Mouse (Mus musculus) heart, embryonic 11.5 days (tissue): ENCODE measurements at regions not wholly inside any gene's neighbourhood (a gene's known extent, or its start where the extent isn't known, plus 50 kb on each side); places are given as distances from the start of the nearest gene placed in this dataset.

Experiments used
- ATAC-seq: fragments of 200-750 bp; cut with Nextera tagmentation; replicated peaks from 2 replicates; pipeline ENCODE4 v1.8.0; 2017; ENCODE audit warnings: moderate library complexity; ENCODE audit not compliant: insufficient number of reproducible peaks, low FRiP score, low TSS enrichment
- H3K27ac ChIP-seq: fragments of 300-500 bp; sonication (generic); 2 replicates; pipeline ENCODE4 v1.5.1; 2014; ENCODE audit warnings: mild to moderate bottlenecking, low read depth, low read length
- H3K27me3 ChIP-seq: fragments of 300-500 bp; sonication (generic); 2 replicates; pipeline ENCODE4 v1.6.1; 2014; ENCODE audit warnings: mild to moderate bottlenecking, low read length, mixed read lengths; ENCODE audit not compliant: control insufficient read depth, insufficient read depth
- H3K36me3 ChIP-seq: fragments of 300-500 bp; sonication (generic); 2 replicates; pipeline ENCODE4 v1.6.1; 2014; ENCODE audit warnings: mild to moderate bottlenecking, low read length, moderate library complexity, mixed read lengths; ENCODE audit not compliant: control insufficient read depth, insufficient read depth
- H3K4me1 ChIP-seq: fragments of 300-500 bp; sonication (generic); 2 replicates; pipeline ENCODE4 v1.6.1; 2014; ENCODE audit warnings: low read length; ENCODE audit not compliant: control insufficient read depth, insufficient read depth
- H3K4me2 ChIP-seq: fragments of 300-500 bp; sonication (generic); 2 replicates; pipeline ENCODE4 v1.6.1; 2014; ENCODE audit warnings: mild to moderate bottlenecking, moderate library complexity
- H3K4me3 ChIP-seq: fragments of 300-500 bp; sonication (generic); 2 replicates; pipeline ENCODE4 v1.5.1; 2014; ENCODE audit warnings: low read depth, low read length
- H3K9ac ChIP-seq: fragments of 300-500 bp; sonication (generic); 2 replicates; pipeline ENCODE4 v1.6.1; 2014; ENCODE audit warnings: mild to moderate bottlenecking, low read depth, low read length, moderate library complexity
- H3K9me3 ChIP-seq: fragments of 300-500 bp; sonication (generic); replicated peaks from 2 replicates; pipeline ENCODE4 v1.6.1; 2016; ENCODE audit warnings: low read length; ENCODE audit not compliant: control insufficient read depth
- WGBS: fragments of 180-500 bp; shearing (Covaris S2); extraction: QIAGEN DNeasy Blood & Tissue Kit; methylation state at CpG from one replicate; pipeline ENCODE4 v1.1.7; 2014; ENCODE audit not compliant: insufficient replicate concordance; 5-methylcytosine and 5-hydroxymethylcytosine counted together

GRCm38 (mm10) chr1:184559543-184559942 is 172.9 kb downstream of the Hlx start:
- 57% methylated on average over 7 of the region's 7 CpGs for WGBS
- Histone ChIP-seq H3K36me3 (no peaks in the 10 kb centered on the region), H3K4me1 (no peaks in the 10 kb centered on the region), H3K27ac (no peak overlapping the region), H3K4me2 (no peak overlapping the region), H3K4me3 (no peak overlapping the region), H3K27me3 (no peaks in the 10 kb centered on the region), H3K9me3 (no peaks in the 10 kb centered on the region), H3K9ac (no peak overlapping the region)
- no peak for ATAC-seq

GRCm38 (mm10) chr1:184553791-184554190 is 178.6 kb downstream of the Hlx start:
- Histone ChIP-seq H3K4me3 (no peak overlapping the region), H3K27ac (no peak overlapping the region), H3K9me3 (no peaks in the 10 kb centered on the region), H3K4me1 (no peaks in the 10 kb centered on the region), H3K36me3 (no peaks in the 10 kb centered on the region), H3K9ac (no peak overlapping the region), H3K4me2 (no peak overlapping the region), H3K27me3 (0 out of 2 replicates have a peak, but pooled peaks cover 3% of the 10 kb centered on the region)
- no peak for ATAC-seq

- Histone ChIP-seq H3K4me2 (no peak overlapping the region), H3K27ac (no peak overlapping the region), H3K27me3 (0 out of 2 replicates have a peak, but pooled peaks cover 3% of the 10 kb centered on the region), H3K36me3 (no peaks in the 10 kb centered on the region), H3K9ac (no peak overlapping the region), H3K9me3 (no peaks in the 10 kb centered on the region), H3K4me1 (no peaks in the 10 kb centered on the region), H3K4me3 (no peak overlapping the region)
- ATAC-seq = no peak
- WGBS = 69% methylated on average over 2 of the region's 2 CpGs
These were observed 181.9 kb downstream of the Hlx start for GRCm38 (mm10) chr1:184550491-184550890.

GRCm38 (mm10) chr1:184547650-184548235 is 184.7 kb downstream of the Hlx start:
- ATAC-seq = no peak
- Histone ChIP-seq H3K4me3 (no peak overlapping the region), H3K9ac (no peak overlapping the region), H3K27ac (no peak overlapping the region), H3K4me1 (no peaks in the 10 kb centered on the region), H3K4me2 (no peak overlapping the region), H3K27me3 (0 out of 2 replicates have a peak, but pooled peaks cover 3% of the 10 kb centered on the region), H3K36me3 (no peaks in the 10 kb centered on the region), H3K9me3 (no peaks in the 10 kb centered on the region)
- WGBS = 69% methylated on average over 15 of the region's 15 CpGs

GRCm38 (mm10) chr1:184546140-184546661 is 186.2 kb downstream of the Hlx start:
- H3K4me1 ChIP-seq = no peaks in the 10 kb centered on the region
- H3K4me2 ChIP-seq = no peak overlapping the region
- no peak for ATAC-seq
- 85% methylated on average over 5 of the region's 5 CpGs for WGBS
- no peaks in the 10 kb centered on the region for H3K36me3 ChIP-seq
- no peaks in the 10 kb centered on the region for H3K9me3 ChIP-seq
- H3K27me3 ChIP-seq = no peaks in the 10 kb centered on the region
- no peak overlapping the region for H3K27ac ChIP-seq
- H3K9ac ChIP-seq = no peak overlapping the region
- no peak overlapping the region for H3K4me3 ChIP-seq

- ATAC-seq = no peak
- Histone ChIP-seq H3K27ac (no peak overlapping the region), H3K36me3 (no peaks in the 10 kb centered on the region), H3K9me3 (no peaks in the 10 kb centered on the region), H3K4me2 (no peak overlapping the region), H3K4me3 (no peak overlapping the region), H3K4me1 (no peaks in the 10 kb centered on the region), H3K9ac (no peak overlapping the region), H3K27me3 (no peaks in the 10 kb centered on the region)
- WGBS = 73% methylated on average over 4 of the region's 4 CpGs
These were observed 187.3 kb downstream of the Hlx start for GRCm38 (mm10) chr1:184545111-184545510.

GRCm38 (mm10) chr1:184542321-184543115 is 189.9 kb downstream of the Hlx start:
- no peak overlapping the region for H3K27ac ChIP-seq
- H3K27me3 ChIP-seq = no peaks in the 10 kb centered on the region
- no peak for ATAC-seq
- H3K36me3 ChIP-seq = no peaks in the 10 kb centered on the region
- no peaks in the 10 kb centered on the region for H3K4me1 ChIP-seq
- 71% methylated on average over 11 of the region's 11 CpGs for WGBS
- H3K4me2 ChIP-seq = no peak overlapping the region
- H3K9ac ChIP-seq = no peak overlapping the region
- no peak overlapping the region for H3K4me3 ChIP-seq
- no peaks in the 10 kb centered on the region for H3K9me3 ChIP-seq

- WGBS = 48% methylated on average over 7 of the region's 7 CpGs
These were observed 192.6 kb downstream of the Hlx start for GRCm38 (mm10) chr1:184539818-184540217.

More at GRCm38 (mm10) chr1:184539818-184540217, 192.6 kb downstream of the Hlx start:
- Histone ChIP-seq H3K27ac (no peak overlapping the region), H3K4me1 (no peaks in the 10 kb centered on the region), H3K27me3 (no peaks in the 10 kb centered on the region), H3K36me3 (no peaks in the 10 kb centered on the region), H3K9me3 (no peaks in the 10 kb centered on the region), H3K4me2 (no peak overlapping the region), H3K4me3 (no peak overlapping the region), H3K9ac (no peak overlapping the region)
- ATAC-seq = no peak
